Mouse (Mus musculus) fat pad, adult 2 months (tissue): ENCODE results near the gene AW209491.
A peak's percentile ranks its signal among the peaks of the same experiment; 100 is the strongest.

Experiments
- DNase-seq: peaks from one replicate; pipeline ENCODE4 v3.0.0-alpha.2; 2011; ENCODE audit warnings: low read depth, low spot score; ENCODE audit errors: extremely low read depth

The AW209491 gene

DNA sequence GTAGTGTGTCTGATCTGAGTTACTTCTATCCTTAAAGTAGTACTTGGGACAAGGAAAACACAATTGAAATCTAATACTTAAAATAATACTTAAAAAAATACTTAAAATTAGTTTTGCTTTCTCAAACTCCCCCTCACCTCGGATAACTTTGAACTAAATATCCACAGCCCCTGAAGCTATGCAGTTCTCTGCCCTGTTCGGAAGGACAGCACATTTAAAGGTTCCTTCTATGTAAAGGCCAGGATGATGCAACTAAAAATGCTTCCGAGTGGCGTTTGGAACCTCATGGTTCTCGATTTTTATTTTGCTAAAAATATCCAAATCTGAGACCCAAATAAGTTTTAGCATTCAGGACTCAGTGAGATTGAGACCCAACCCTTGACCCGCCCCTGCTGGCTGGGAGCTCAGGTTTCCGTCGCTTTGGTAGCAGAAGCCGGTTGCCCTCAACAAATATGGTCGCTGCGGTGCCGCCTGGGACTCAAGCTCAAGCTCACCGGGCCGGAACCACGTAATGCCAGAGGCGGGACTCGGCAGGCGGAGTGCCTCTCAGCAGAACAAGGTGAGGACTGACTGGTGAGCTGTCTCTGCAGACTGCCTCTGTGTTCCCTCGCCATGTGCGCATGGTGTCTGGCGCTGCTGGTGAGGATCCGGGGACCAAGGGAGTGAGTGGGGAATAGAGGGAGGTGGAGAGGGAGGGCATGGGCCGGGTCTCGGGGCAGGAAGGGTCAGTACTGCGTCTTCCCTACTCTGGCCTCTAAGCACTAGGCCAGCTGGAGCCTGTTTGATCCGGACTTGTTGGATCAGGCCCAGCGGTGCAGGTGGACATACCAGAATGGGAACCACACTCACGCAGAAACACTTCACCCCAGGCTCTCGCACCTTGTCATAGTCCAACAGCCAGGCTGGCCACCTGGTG, at the start of gene AW209491:
AW209491 (plus strand) TSS at position 429 of the 916 bp plus-strand sequence.
- DNase-seq, result peak; percentile 61

DNA sequence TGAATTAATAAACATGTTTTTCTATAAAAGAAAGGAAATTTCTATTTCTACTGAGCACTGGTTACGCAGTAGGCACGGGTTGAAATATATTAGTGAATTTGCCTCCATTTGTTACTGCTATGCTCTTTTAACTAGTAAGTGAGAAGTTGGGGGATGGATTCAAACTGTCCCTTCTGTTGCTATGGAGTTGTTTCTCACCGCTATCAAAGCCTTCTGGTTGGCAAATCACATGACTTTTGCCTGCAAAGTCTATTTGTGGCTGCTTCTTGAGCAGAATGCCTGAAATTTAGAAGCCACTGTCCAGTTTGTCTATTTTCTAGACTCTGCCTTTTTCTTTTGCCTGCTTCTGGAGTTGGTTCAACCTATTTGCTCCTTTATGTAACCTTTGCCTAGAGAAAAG, 49.6 kb upstream of the AW209491 start:
- no peak for DNase-seq

DNA sequence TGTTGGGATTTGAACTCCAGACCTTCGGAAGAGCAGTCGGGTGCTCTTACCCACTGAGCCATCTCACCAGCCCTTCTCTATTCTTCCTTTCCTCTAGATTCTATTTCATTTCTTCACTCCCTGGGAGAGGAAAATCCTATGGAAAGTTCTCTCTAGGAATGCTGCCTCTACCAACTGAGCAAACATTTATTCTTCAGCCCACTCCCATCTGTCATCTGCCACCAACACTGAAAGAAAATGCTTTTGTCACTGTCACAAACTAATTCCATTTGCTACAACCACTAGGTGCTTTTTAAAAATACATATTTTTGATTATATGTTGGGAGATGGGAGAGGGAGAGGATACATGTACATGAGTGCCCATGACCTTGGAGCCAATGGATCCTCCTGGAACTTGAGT, 27.2 kb upstream of the AW209491 start:
- no peak for DNase-seq

GRCm38 (mm10) chr13:14607616-14608015, 22.3 kb upstream of the AW209491 start:
- no peak for DNase-seq

GRCm38 (mm10) chr13:14612463-14612862, 17.5 kb upstream of the AW209491 start:
- no peak for DNase-seq

- DNase-seq, result peak; percentile 78
These were observed 16.9 kb upstream of the AW209491 start, which contains the start of the genes Mrpl32 and Psma2 for GRCm38 (mm10) chr13:14612926-14613529. Mrpl32 (minus strand) TSS chr13:14613165. Psma2 (plus strand) TSS chr13:14613240.

GRCm38 (mm10) chr13:14613553-14613952, 16.4 kb upstream of the AW209491 start:
- DNase-seq, result no peak

- no peak for DNase-seq
These were observed 11.2 kb upstream of the AW209491 start for GRCm38 (mm10) chr13:14618724-14619123.

- no peak for DNase-seq
These were observed 10.0 kb downstream of the AW209491 start for GRCm38 (mm10) chr13:14639998-14640397.

- DNase-seq, result no peak
These were observed 19.3 kb downstream of the AW209491 start for GRCm38 (mm10) chr13:14649301-14649700.

- DNase-seq, result no peak
These were observed 37.2 kb downstream of the AW209491 start for GRCm38 (mm10) chr13:14667107-14667506.

DNA sequence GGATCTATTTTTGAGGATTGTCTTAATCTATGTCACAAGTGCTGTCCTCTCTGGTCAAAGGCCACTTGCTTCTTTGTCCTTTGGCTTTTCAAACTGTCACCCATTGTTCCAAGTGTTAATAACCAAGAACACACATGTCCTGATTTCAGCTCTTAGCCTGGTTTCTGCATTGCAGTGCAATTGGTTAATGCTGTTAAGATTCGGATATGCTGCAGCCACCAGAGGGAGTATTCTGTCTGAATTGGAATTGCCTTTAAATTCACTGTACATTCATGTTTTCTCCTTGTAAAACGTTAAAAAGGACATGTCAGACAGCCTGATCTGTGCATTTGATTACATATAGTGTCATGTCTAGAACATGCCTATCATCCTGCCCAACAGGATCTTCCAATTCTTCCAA, 40.4 kb downstream of the AW209491 start:
- DNase-seq, result no peak
